Mouse (Mus musculus) limb, embryonic 11.5 days (tissue): ENCODE data around the gene Taf4. TPM values are rescaled to one million over a fixed set of nuclear protein-coding genes. Genes with fewer than 3 reads are reported as not detected.

Source experiments
- ATAC-seq: fragments of 200-750 bp; cut with Nextera tagmentation; 2 replicates; pipeline ENCODE4 v1.8.0; 2017; ENCODE audit warnings: low read depth; ENCODE audit not compliant: insufficient number of reproducible peaks, low FRiP score, low TSS enrichment
- DNase-seq: peaks from one replicate; pipeline ENCODE4 v3.0.0-alpha.2; 2015; ENCODE audit warnings: low spot score
- H3K27ac ChIP-seq: fragments of 300-500 bp; sonication (generic); replicated peaks from 2 replicates; pipeline ENCODE4 v1.5.1; 2014; ENCODE audit warnings: low read depth, mild to moderate bottlenecking, low read length
- H3K27me3 ChIP-seq: fragments of 300-500 bp; sonication (generic); 2 replicates; pipeline ENCODE4 v1.6.1; 2014; ENCODE audit warnings: mild to moderate bottlenecking, low read length, mixed read lengths; ENCODE audit not compliant: control insufficient read depth, insufficient read depth
- H3K36me3 ChIP-seq: fragments of 300-500 bp; sonication (generic); 2 replicates; pipeline ENCODE4 v1.6.1; 2014; ENCODE audit warnings: mild to moderate bottlenecking, low read length, moderate library complexity, mixed read lengths; ENCODE audit not compliant: control insufficient read depth, insufficient read depth
- H3K4me1 ChIP-seq: fragments of 300-500 bp; sonication (generic); 2 replicates; pipeline ENCODE4 v1.6.1; 2014; ENCODE audit warnings: low read length, mixed read lengths; ENCODE audit not compliant: control insufficient read depth, insufficient read depth
- H3K4me2 ChIP-seq: fragments of 300-500 bp; sonication (generic); 2 replicates; pipeline ENCODE4 v1.6.1; 2014; ENCODE audit warnings: low read depth, mild to moderate bottlenecking, moderate library complexity; ENCODE audit not compliant: severe bottlenecking
- H3K4me3 ChIP-seq: fragments of 300-500 bp; sonication (generic); 2 replicates; pipeline ENCODE4 v1.5.1; 2014; ENCODE audit warnings: low read depth, low read length
- H3K9ac ChIP-seq: fragments of 300-500 bp; sonication (generic); 2 replicates; pipeline ENCODE4 v1.6.1; 2014; ENCODE audit warnings: mild to moderate bottlenecking, low read length
- H3K9me3 ChIP-seq: fragments of 300-500 bp; sonication (generic); 2 replicates; pipeline ENCODE4 v1.6.1; 2016; ENCODE audit warnings: low read length; ENCODE audit not compliant: control insufficient read depth
- WGBS: fragments of 180-500 bp; shearing (Covaris S2); extraction: QIAGEN DNeasy Blood & Tissue Kit; methylation state at CpG from one replicate; pipeline ENCODE4 v1.1.7; 2014; 5-methylcytosine and 5-hydroxymethylcytosine counted together
- polyA plus RNA-seq: library from polyadenylated mRNA; unstranded; fragments of >200 nt; fragmentation: Nextera tagmentation; extraction: Ambion mirVana; gene quantifications from 2 replicates; pipeline ENCODE4 v1.2.1, GENCODE M21; 2014

Taf4 gene
- polyA plus RNA-seq, 1 experiment from 2014 or later, result 5.8 TPM

- Histone ChIP-seq H3K4me1 (no peaks in the 10 kb centered on the region), H3K9me3 (no peaks in the 10 kb centered on the region), H3K36me3 (peaks cover 23% of the 10 kb centered on the region), H3K4me3 (no peak overlapping the region), H3K27me3 (no peaks in the 10 kb centered on the region), H3K4me2 (no peak overlapping the region), H3K27ac (no peak overlapping the region), H3K9ac (no peak overlapping the region)
- 0 out of 2 replicates have a peak, but pooled peaks have one; percentile 47 for ATAC-seq
- DNase-seq, result peak; percentile 75
- WGBS, result 36% methylated on average over 5 of the region's 5 CpGs
Measured at GRCm38 (mm10) chr2:179916877-179917673, 59.4 kb downstream of the Taf4 start.

GRCm38 (mm10) chr2:179914246-179914645 is 62.2 kb downstream of the Taf4 start:
- H3K9me3 ChIP-seq, result no peaks in the 10 kb centered on the region
- H3K4me3 ChIP-seq, result no peak overlapping the region
- H3K27me3 ChIP-seq, result no peaks in the 10 kb centered on the region
- no peak overlapping the region for H3K27ac ChIP-seq
- ATAC-seq, result no peak
- H3K36me3 ChIP-seq, result peaks cover 14% of the 10 kb centered on the region; the same call in 1 of the 2 replicates
- H3K4me2 ChIP-seq, result no peak overlapping the region
- no peak for DNase-seq
- no peak overlapping the region for H3K9ac ChIP-seq
- WGBS, result 94% methylated on average over 2 of the region's 2 CpGs
- H3K4me1 ChIP-seq, result no peaks in the 10 kb centered on the region

DNA sequence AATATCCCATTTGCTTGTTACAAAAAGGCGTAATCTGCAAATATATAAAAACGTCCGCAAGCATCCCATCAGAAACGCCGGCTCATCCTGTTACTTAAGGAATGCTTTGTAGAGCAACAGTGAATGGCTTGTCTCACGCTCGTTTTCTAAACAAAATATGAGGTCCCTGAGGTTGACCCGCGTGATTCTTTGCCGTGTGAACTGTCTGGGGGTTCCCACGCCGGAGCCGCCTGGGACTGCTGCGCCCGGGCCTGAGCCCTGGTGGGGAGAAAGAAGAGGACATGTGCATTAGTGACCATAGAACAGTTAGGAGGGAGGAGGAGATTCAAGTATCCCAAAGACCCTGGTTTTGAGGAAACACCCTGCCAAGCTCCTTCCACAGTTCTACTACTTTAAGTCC is 63.1 kb downstream of the Taf4 start:
- Histone ChIP-seq H3K4me1 (no peaks in the 10 kb centered on the region), H3K4me3 (no peak overlapping the region), H3K9me3 (no peaks in the 10 kb centered on the region), H3K36me3 (peaks cover 10% of the 10 kb centered on the region; the same call in 1 of the 2 replicates), H3K27ac (no peak overlapping the region), H3K27me3 (no peaks in the 10 kb centered on the region), H3K4me2 (no peak overlapping the region), H3K9ac (no peak overlapping the region)
- DNase-seq, result no peak
- ATAC-seq, result no peak
- WGBS, result 95% methylated on average over 15 of the region's 15 CpGs

- ATAC-seq, result no peak
- no peak overlapping the region for H3K4me3 ChIP-seq
- 85% methylated on average over 12 of the region's 12 CpGs for WGBS
Measured at GRCm38 (mm10) chr2:179912911-179913310, 63.5 kb downstream of the Taf4 start.

GRCm38 (mm10) chr2:179896949-179897348 is 79.5 kb downstream of the Taf4 start:
- Histone ChIP-seq H3K9me3 (no peaks in the 10 kb centered on the region), H3K4me3 (no peak overlapping the region), H3K27ac (no peak overlapping the region), H3K27me3 (no peaks in the 10 kb centered on the region), H3K4me1 (no peaks in the 10 kb centered on the region), H3K36me3 (no peaks in the 10 kb centered on the region), H3K9ac (no peak overlapping the region), H3K4me2 (no peak overlapping the region)
- DNase-seq (no peak), ATAC-seq (no peak)
- 85% methylated on average over 2 of the region's 2 CpGs for WGBS

More at GRCm38 (mm10) chr2:179912911-179913310, 63.5 kb downstream of the Taf4 start:
- Histone ChIP-seq H3K4me2 (no peak overlapping the region), H3K4me1 (no peaks in the 10 kb centered on the region), H3K9ac (no peak overlapping the region), H3K27ac (no peak overlapping the region), H3K36me3 (peaks cover 10% of the 10 kb centered on the region; the same call in 1 of the 2 replicates), H3K9me3 (no peaks in the 10 kb centered on the region), H3K27me3 (no peaks in the 10 kb centered on the region)
- DNase-seq, result no peak

DNA sequence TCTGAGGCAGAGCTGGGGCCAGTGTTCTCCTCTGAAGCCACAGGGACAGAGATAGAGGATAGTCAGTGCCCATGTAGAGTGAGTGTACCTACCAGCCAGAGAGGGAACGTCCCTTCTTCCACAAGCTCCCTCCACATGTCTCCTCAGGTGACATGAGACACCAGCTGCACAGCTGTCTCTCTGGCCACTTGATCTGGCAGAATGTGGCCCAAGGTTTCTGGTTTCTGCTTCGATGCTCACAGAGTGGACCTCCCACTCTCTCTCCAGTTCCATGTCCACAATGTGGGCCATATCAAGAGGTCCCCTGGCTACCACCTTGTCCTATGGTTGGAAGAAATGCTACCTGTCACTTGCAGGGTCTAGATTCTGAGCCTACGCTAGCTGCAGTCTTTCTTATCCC is 85.4 kb downstream of the Taf4 start:
- DNase-seq (no peak), ATAC-seq (no peak)
- Histone ChIP-seq H3K36me3 (no peaks in the 10 kb centered on the region), H3K9me3 (no peaks in the 10 kb centered on the region), H3K4me1 (no peaks in the 10 kb centered on the region), H3K9ac (no peak overlapping the region), H3K27ac (no peak overlapping the region), H3K4me3 (no peak overlapping the region), H3K4me2 (no peak overlapping the region), H3K27me3 (no peaks in the 10 kb centered on the region)
- WGBS, result 81% methylated on average over 3 of the region's 3 CpGs

GRCm38 (mm10) chr2:179884561-179884960 is 91.9 kb downstream of the Taf4 start:
- Histone ChIP-seq H3K4me1 (no peaks in the 10 kb centered on the region), H3K4me2 (no peak overlapping the region), H3K4me3 (no peak overlapping the region), H3K9me3 (no peaks in the 10 kb centered on the region), H3K36me3 (no peaks in the 10 kb centered on the region), H3K27me3 (no peaks in the 10 kb centered on the region), H3K9ac (no peak overlapping the region), H3K27ac (no peak overlapping the region)
- no peak for ATAC-seq
- DNase-seq, result peak; percentile 38
- 32% methylated on average over 7 of the region's 7 CpGs for WGBS

DNA sequence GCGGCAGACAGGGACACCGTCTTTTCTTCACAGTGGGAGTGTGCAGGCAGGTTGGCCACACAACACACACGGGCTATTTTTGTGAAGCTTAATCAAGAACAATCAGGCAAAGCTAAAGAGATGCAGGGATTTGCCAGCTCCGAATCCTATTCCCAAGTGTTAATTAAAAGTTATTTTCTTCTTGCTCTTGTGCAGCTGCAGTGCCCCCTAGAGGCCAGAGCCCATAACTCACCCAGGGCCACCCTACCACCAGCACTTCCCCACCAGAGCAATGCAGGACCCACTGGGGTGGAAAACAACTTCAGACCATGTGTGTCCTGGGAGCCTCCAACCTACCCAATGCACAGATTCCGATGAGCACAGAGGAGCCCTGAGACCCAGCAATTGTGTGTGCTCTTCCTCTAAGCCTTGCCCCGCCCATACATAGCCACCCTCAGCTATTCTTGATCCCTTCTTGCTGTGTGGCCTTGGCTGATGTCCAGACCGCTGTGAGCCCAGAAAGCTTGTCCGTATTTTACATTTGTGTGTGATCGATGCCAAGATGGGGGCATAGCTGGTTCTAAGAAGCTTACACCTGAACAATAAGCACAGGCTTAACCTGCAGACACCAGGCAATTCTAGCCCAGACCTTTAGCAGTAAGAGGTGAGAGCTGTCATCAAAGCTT is 98.8 kb downstream of the Taf4 start:
- peak; percentile 75 for DNase-seq
- H3K36me3 ChIP-seq, result no peaks in the 10 kb centered on the region
- no peaks in the 10 kb centered on the region for H3K9me3 ChIP-seq
- 69% methylated on average over 9 of the region's 9 CpGs for WGBS
- H3K4me3 ChIP-seq, result no peak overlapping the region
- no peaks in the 10 kb centered on the region for H3K4me1 ChIP-seq
- H3K27ac ChIP-seq, result no peak overlapping the region
- H3K27me3 ChIP-seq, result no peaks in the 10 kb centered on the region
- no peak overlapping the region for H3K4me2 ChIP-seq
- H3K9ac ChIP-seq, result no peak overlapping the region
- ATAC-seq, result no peak
